Mouse (Mus musculus) gastrocnemius, postnatal 4 days (tissue): ENCODE data around the gene Cdyl2. TPM values are rescaled to one million over a fixed set of nuclear protein-coding genes. Genes with fewer than 3 reads are reported as not detected.
A peak's percentile ranks its signal among the peaks of the same experiment; 100 is the strongest.

Source experiments
- DNase-seq, 2 experiments: peaks; one replicate each; pipeline ENCODE4 v3.0.0; 2021 to 2022; ENCODE audit warnings: low spot score in 2 of 2, mixed read lengths in 2 of 2
- total RNA-seq, 2 experiments: library from RNA; stranded (reverse); gene quantifications; 2 replicates each; pipeline ENCODE4 v1.2.3; 2021

The Cdyl2 gene
- total RNA-seq, 2 experiments from 2014 or later: 10.9 to 12.1 TPM

GRCm38 (mm10) chr8:116542842-116543241 lies 189.9 kb downstream of the Cdyl2 start:
- peak in 1 of 2 experiments; percentile 21 for DNase-seq

GRCm38 (mm10) chr8:116540136-116540535 lies 192.7 kb downstream of the Cdyl2 start:
- DNase-seq: no peak

- no peak for DNase-seq
Observed at GRCm38 (mm10) chr8:116538763-116539162, 194.0 kb downstream of the Cdyl2 start.

- DNase-seq: no peak
Observed at GRCm38 (mm10) chr8:116536786-116537185, 196.0 kb downstream of the Cdyl2 start.

- no peak for DNase-seq
Observed at GRCm38 (mm10) chr8:116533081-116533480, 199.7 kb downstream of the Cdyl2 start.

- DNase-seq: no peak
Observed at GRCm38 (mm10) chr8:116528736-116529135, 204.1 kb downstream of the Cdyl2 start.

GRCm38 (mm10) chr8:116524915-116525314 lies 207.9 kb downstream of the Cdyl2 start:
- DNase-seq: no peak

Other genes with a start within 250 kb of the Cdyl2 start
- gene Dynlrb2, start 228.0 kb downstream of the Cdyl2 start, total RNA-seq: not detected
- gene Cmc2, start 188.5 kb upstream of the Cdyl2 start, total RNA-seq: 10 to 100 TPM; 24.9 to 25.4 TPM
- 1 to 10 TPM; 8.7 to 8.9 TPM for gene Cenpn, start 188.7 kb upstream of the Cdyl2 start, total RNA-seq
- 10 to 100 TPM; 16.4 to 17.1 TPM for gene Atmin, start 210.4 kb upstream of the Cdyl2 start, total RNA-seq
- gene 1700030J22Rik, start 246.0 kb upstream of the Cdyl2 start, total RNA-seq: under 1 TPM; 0.18 to 0.34 TPM